Mouse (Mus musculus) ovary, adult 18-20 months (tissue): ENCODE measurements around the gene Vipas39.
A peak's percentile ranks its signal among the peaks of the same experiment; 100 is the strongest.
"Not testable (repeated sequence)": the region's sequence is repeated elsewhere in the genome, so short reads cannot be mapped to it uniquely, and the experiment has no call there.

Experiments used
- DNase-seq: peaks from one replicate; pipeline ENCODE4 v3.0.0; 2022; ENCODE audit warnings: low spot score, mixed read lengths

The Vipas39 gene

DNA sequence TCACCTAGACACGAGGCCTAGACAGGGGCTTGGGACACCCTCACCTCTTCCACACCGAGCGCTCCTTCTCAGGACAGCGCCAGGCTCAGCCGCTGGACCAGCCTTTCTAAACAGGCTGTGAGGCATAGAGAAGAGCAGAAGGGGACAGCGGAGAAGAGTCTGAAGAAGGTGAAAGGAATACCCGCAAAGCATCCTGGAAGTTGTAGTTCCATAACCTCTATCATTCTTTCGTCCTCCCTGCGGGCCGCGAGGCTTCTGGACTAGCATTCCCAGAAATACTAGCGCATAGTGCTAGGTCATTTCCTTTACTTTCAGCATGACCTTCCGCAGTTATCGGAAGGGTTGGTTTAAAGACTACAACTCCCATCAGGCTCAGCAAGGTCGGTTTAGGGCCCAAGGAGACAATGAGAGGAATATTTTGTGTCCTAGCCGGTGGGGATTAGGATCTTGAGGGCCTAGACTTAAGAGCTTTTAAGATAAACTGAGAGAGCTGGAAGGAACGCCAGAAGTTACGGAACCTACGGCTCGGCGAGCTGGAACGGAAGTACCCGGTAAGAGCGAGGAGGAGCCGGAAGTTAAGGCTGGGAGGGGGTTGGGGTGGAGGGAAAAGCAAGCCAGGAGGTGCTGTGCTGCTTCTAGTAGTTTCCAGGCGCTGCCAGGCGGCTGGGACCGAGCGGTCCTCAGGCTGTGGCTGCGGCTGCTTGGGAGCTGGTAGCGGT is at the start of gene Vipas39, which contains the start of gene Ahsa1:
TSS of gene Vipas39 (minus strand) at position 149 of the 719 bp plus-strand sequence.
TSS of gene Ahsa1 (plus strand) at position 372 of the 719 bp plus-strand sequence.
- DNase-seq, result peak; percentile 88

GRCm38 (mm10) chr12:87313098-87313497 is 47.0 kb upstream of the Vipas39 start:
- DNase-seq, result no peak

GRCm38 (mm10) chr12:87306584-87306844 is 40.5 kb upstream of the Vipas39 start:
- DNase-seq, result not testable (repeated sequence)

GRCm38 (mm10) chr12:87305767-87306583 is 39.9 kb upstream of the Vipas39 start:
- DNase-seq, result no peak

- no peak for DNase-seq
Measured at GRCm38 (mm10) chr12:87301189-87301588, 35.1 kb upstream of the Vipas39 start.

DNA sequence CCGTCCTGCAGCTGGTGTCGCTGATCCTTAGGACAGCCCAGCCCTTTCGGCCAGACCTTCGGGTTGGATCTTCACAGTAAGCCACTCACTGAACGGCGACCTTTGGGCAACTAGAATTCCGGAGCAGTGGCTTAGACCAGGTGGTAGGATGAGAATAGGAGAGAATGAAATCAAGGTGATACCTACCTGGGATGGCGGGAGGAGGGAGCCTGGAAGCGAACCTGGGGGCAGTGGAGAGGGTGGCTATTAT is 34.3 kb upstream of the Vipas39 start:
- DNase-seq, result no peak

DNA sequence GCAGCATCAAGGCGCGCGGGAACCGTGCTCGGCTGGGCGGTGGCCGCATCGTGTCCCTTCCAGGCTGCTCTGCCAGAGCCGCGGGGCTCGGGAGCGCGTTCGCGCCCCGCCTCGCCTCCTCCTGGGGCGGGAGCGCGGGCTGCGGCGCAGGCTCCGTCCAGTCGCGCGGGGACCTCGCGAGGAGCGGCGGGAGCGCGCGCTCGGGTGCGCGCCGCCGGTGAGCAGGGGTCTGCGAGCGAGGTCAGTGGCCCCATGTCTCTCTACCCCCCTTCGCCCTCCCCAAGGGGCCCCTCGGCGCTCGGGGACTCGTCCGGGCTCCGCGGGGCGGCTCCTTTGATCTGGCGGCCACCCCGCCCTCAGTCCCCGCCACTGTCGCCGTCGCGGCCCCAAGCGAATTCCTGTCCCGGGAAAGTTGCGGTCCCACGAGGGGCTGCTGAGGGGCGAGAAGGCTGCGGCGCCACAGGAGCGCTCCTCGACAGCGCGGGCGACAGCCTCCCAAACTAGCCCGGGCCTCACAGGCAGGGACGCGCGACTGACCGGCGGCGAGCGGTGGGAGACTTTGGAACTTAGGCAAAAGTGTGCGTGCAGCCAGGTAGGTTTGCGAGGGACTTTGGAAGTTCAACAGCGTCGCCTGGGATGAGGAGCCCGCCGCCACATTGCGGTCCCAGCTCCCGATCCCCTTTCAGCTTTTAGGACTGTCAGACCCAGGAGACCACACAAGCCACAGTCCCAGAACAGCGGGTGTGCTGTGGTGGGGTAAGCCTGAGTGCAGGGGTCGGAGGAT is 33.8 kb upstream of the Vipas39 start, which contains the start of gene Ism2:
TSS of gene Ism2 (minus strand) at position 49 of the 784 bp plus-strand sequence.
- no peak for DNase-seq

GRCm38 (mm10) chr12:87299037-87299656 is 33.1 kb upstream of the Vipas39 start:
- no peak for DNase-seq

DNA sequence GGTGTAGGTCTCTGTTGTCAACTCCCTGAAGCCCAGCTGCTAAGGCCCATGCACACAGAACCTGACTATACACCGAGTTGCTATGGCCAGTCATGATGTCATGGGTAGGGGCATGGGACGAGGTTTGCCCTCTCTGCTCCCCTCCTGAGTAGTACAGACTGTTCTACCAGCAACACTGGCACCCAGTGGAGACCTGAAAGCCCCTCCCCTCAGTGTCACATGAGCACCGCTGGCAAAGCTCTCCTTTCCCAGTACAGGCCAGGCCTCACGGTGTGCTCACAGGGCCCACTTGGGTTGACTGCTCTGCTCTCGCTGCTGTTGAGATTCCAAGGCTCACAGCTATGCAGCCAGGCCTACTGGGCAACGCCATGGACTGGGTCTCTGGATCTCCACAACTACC is 27.9 kb upstream of the Vipas39 start:
- no peak for DNase-seq

GRCm38 (mm10) chr12:87289100-87289499 is 23.0 kb upstream of the Vipas39 start:
- DNase-seq, result no peak

DNA sequence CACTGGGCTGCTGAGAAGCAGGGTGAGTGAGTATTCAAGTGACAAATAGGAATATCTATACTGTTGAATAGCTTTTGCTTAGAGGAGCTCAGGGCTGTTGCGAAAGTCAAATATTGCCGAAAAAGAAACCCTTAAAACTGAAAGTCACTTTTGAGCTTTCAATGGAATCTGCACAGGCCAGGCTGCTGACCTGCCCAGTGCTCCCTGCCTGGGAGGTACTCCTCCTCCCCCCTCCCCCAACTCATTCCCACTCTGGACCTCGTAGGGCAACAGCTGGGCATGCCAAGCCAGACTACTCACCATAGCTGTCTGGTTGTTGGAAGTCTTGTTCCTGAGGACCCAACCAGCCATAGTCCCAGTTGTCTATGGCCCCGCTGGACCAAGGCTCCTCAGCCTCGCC is 18.7 kb upstream of the Vipas39 start:
- no peak for DNase-seq

GRCm38 (mm10) chr12:87284268-87284667 is 18.2 kb upstream of the Vipas39 start:
- DNase-seq, result no peak

DNA sequence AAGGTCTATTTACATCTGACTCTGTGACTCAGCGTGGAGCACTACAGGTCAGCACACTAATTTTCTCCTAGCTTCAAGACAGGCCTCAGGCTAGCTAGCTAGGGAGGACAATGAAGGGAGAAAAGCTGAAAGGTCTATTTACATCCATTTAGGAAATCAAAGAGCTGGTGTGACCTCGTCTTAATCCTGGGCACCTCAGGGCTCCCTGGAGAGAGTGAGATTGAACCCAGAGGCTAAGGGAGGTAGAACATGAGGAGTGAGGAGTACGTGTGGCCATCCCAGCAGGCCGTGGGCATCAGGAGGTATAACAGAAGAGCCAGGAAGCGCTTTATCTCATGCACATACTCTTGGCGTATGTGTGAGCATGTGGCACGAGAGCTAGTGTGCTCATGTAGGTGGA is 17.6 kb upstream of the Vipas39 start:
- no peak for DNase-seq

DNA sequence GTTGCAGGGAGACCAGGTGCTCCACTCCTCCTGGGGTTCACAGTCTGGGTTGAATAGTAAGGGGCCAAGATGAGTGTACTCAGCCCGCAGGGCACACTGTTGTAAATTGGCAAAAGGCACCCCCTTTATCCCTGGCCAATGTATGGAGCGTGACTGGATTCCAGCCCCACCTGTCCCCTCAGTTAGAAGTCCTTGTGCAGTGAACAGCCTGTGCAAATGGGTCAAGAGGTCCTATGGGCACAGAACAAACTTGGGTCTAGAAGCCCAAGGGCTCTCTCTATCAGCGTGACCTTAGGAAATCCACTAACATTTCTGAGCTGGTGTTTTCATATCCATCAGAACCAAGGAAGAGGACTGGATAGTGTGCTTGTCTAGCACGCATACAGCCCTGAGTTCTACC is 16.7 kb upstream of the Vipas39 start:
- no peak for DNase-seq

- no peak for DNase-seq
Measured at GRCm38 (mm10) chr12:87281766-87282165, 15.7 kb upstream of the Vipas39 start.

GRCm38 (mm10) chr12:87279879-87280278 is 13.8 kb upstream of the Vipas39 start:
- no peak for DNase-seq

DNA sequence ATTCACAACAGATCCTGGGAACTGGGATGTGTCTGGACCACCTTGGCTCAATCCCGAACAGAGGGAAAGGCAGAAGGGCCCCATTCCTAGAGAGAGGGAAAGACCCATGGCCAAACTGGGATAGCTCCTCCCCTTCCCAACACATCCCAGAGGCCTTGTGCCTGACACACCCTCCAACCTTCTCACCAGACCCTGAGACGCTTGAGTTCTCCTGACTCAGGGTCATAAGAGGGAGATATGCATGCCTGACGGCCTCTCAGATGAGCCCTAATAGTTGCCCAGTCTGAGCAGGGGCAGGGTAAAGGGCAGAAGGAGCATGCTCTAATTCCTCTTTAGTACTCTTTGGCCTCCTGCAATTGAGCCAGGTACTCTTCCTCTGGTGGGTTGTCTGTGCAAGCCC is 13.3 kb upstream of the Vipas39 start:
- peak; percentile 67 for DNase-seq

DNA sequence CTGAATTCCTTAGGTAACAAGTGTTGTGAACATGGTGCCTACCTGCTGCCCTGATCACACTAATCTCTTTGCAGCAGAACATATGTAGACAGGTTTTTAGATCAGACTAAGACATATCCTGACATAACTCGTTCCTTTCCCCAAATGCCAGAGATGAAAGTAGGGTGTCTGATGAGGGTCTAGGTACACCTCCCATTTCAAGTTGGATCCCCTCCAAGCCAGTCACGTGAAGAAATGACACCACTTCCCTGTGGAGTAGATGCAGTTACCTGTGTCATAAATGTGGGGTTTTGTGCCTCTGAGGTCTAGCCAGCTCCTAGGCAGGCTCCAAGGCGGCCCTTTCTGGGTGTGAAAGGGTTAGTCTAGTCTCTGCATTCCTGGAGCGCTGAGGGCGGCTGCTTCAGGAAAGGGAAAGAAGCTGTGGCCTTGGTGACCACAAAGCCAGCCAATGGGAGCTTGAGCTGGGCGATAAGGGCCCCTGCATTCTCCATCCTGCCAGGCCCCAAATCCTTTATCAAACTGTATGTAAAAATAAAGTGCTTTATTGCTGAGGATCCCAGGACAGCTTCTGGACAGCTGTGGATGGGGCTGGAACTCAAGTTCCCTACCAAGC is 12.2 kb upstream of the Vipas39 start:
- DNase-seq, result peak; percentile 64

GRCm38 (mm10) chr12:87277251-87277650 is 11.2 kb upstream of the Vipas39 start:
- not testable (repeated sequence) for DNase-seq

DNA sequence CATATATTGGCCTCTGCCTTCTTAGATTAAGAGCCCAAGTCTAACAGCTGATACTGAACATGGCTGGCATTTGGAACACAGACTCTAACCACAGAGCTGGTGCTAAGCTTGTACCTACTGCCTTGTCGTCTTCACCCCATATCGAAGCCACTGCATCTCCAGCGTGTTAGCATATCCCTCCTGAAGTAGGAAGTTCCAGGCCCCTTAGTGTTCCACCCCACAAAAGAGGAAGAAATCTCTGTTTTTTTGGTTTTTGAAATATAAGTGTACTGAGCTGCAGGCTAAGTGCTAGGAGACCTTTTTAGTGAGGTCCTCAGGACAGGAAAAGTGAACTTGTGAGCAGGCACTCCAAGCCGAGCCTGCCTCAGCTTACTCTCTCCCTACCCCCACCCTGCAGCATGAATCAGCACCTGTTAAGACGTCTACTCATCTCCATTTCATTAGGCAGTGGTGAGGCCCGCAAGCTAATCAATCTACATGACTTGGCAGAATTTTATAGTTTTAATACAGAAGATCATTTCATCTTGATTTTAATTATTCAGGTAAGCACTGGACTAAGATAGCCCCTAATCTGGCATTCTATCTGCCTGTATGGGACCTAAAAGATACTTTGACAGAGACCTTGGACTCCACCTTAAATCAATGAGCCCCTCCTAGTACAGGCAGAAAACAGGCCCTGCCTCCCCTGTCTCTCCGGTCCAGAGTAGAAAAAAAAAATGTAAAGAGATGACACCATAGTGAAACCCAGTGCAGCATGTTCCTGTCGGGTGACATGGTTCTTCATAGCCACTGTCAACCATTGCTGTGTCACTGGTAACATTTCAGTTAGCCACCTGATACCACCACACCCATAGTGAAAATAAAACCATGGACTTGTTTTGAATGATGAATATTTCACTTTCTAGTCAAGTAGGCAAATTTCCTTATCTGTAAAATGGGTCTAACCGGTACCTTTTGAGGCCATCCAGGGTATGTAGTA is 9.1 kb upstream of the Vipas39 start:
- no peak for DNase-seq

GRCm38 (mm10) chr12:87267682-87268081 is 1.6 kb upstream of the Vipas39 start:
- no peak for DNase-seq
